Mouse (Mus musculus): ENCODE measurements around the gene Syn3. TPM values are rescaled to one million over a fixed set of nuclear protein-coding genes. Genes with fewer than 3 reads are reported as not detected.
A peak's percentile ranks its signal among the peaks of the same experiment; 100 is the strongest.

Syn3 gene
- polyA plus RNA-seq, 1 experiment, result 0.18 TPM

DNA sequence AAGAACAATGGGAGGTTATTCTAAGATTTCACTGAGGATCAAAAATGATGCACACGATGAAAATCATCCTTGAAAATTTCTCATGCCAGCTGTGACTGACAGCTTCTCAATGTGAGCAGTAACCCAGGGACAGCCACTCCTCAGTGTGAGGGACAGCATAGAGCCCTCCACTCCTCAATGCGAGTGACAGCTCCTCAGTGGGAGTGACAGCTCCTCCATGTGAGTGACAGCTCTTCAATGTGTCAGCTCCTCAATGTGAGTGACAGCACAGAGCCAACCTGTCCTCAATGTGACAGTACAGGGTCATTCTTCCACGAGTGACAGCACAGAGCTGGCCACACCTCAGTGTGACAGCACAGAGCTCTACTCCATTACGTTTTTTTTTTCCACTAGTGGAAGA, 310.1 kb downstream of the Syn3 start:
- Histone ChIP-seq H3K27ac (ENCODE audit: insufficient read depth, low read length) (no peak overlapping the region), H3K4me1 (ENCODE audit: control insufficient read depth, insufficient read depth, insufficient read length) (no peaks in the 10 kb centered on the region), H3K27me3 (ENCODE audit: control insufficient read depth, insufficient read depth, low read length) (no peaks in the 10 kb centered on the region), H3K36me3 (ENCODE audit: control insufficient read depth, insufficient read depth, low read length) (no peaks in the 10 kb centered on the region), H3K4me3 (ENCODE audit: extremely low read depth, insufficient read depth, insufficient read length) (no peak overlapping the region)
- WGBS, result 76% methylated on average over 4 of the region's 4 CpGs
- DNase-seq (ENCODE audit: low read depth in 1 of 2, low spot score in 2 of 2), result no peak
- TF ChIP-seq CTCF (IDR thresholded peaks at IDR 0.05; ENCODE audit: extremely low read depth, insufficient read depth, insufficient read length, insufficient replicate concordance), result no peak
- no peak for TF ChIP-seq POLR2A (IDR thresholded peaks at IDR 0.05; ENCODE audit: low read depth, low read length)

DNA sequence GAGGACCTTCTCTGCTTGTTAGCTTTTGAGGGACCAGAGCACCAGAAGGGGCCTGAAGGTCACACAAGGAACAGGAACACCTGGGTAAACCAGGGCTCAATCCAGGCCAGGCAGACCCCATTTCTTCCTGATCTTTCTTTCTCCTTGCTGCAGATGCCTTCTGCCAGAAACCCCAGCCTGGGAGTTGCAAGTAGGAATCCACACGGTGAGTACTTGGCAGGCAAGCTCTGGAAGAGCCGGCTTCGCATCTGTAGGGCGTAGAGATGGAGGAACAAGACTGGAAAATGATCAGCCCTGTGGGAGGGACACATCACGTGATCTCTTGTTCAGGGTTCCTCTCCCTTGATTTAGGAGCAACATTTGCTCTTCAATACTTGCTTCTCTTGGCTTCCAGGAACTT, 310.8 kb downstream of the Syn3 start:
- no peak overlapping the region for H3K27ac ChIP-seq (ENCODE audit: insufficient read depth, low read length)

DNA sequence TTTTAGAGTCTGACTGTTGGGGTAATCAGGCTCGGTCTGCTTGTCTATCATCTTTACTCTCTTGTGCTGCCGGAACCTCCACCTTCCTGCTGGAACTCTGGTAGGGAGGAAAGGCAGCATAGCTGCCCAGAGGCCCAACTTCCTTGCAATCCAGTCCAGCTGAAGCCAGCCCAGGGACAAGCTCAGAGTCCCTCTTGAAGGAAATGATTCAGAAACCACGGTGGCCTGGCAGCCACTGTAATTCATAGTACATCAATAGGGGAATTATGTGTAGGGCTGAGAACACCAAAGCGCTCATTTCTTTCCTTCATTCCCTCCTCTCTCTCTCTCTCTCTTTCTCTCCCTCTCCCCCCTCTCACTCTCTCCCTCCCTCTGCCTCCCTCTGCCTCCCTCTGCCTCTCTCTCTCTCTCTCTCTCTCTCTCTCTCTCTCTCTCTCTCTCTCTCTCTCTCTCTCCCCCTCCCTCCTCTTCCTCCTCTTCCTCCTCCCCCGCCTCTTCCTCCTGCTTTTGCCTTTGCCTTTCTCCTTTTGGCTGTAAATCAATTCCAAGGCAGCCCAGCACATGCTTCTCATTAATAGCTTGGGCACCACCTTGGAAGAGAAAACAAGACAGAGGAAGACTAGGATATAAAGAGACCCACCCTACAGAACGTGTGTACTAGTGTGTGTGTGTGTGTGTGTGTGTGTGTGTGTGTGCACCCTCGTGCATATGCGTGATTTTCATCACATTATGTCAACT, 315.4 kb downstream of the Syn3 start:
- H3K27ac ChIP-seq (ENCODE audit: insufficient read depth, low read length), result no peak overlapping the region
- DNase-seq (ENCODE audit: low read depth in 1 of 2, low spot score in 2 of 2), result no peak
- no peaks in the 10 kb centered on the region for H3K27me3 ChIP-seq (ENCODE audit: control insufficient read depth, insufficient read depth, low read length)
- H3K36me3 ChIP-seq (ENCODE audit: control insufficient read depth, insufficient read depth, low read length), result no peaks in the 10 kb centered on the region
- TF ChIP-seq POLR2A (IDR thresholded peaks at IDR 0.05; ENCODE audit: low read depth, low read length), result no peak
- TF ChIP-seq CTCF (IDR thresholded peaks at IDR 0.05; ENCODE audit: extremely low read depth, insufficient read depth, insufficient read length, insufficient replicate concordance), result no peak
- no peak overlapping the region for H3K4me3 ChIP-seq (ENCODE audit: extremely low read depth, insufficient read depth, insufficient read length)
- no peaks in the 10 kb centered on the region for H3K4me1 ChIP-seq (ENCODE audit: control insufficient read depth, insufficient read depth, insufficient read length)
- 48% methylated on average over 8 of the region's 8 CpGs for WGBS

More for the DNA sequence above, 310.8 kb downstream of the Syn3 start:
- Histone ChIP-seq H3K27me3 (ENCODE audit: control insufficient read depth, insufficient read depth, low read length) (no peaks in the 10 kb centered on the region), H3K36me3 (ENCODE audit: control insufficient read depth, insufficient read depth, low read length) (no peaks in the 10 kb centered on the region), H3K4me3 (ENCODE audit: extremely low read depth, insufficient read depth, insufficient read length) (no peak overlapping the region), H3K4me1 (ENCODE audit: control insufficient read depth, insufficient read depth, insufficient read length) (no peaks in the 10 kb centered on the region)
- WGBS, result 95% methylated on average over 5 of the region's 5 CpGs
- DNase-seq (ENCODE audit: low read depth in 1 of 2, low spot score in 2 of 2), result no peak
- no peak for TF ChIP-seq CTCF (IDR thresholded peaks at IDR 0.05; ENCODE audit: extremely low read depth, insufficient read depth, insufficient read length, insufficient replicate concordance)
- TF ChIP-seq POLR2A (IDR thresholded peaks at IDR 0.05; ENCODE audit: low read depth, low read length), result no peak

GRCm38 (mm10) chr10:86182183-86182805, 316.4 kb downstream of the Syn3 start:
- TF ChIP-seq CTCF (IDR thresholded peaks at IDR 0.05; ENCODE audit: extremely low read depth, insufficient read depth, insufficient read length, insufficient replicate concordance) (0 out of 2 replicates have a peak, but pooled peaks have one; percentile 18), POLR2A (IDR thresholded peaks at IDR 0.05; ENCODE audit: low read depth, low read length) (no peak)
- no peaks in the 10 kb centered on the region for H3K36me3 ChIP-seq (ENCODE audit: control insufficient read depth, insufficient read depth, low read length)
- no peaks in the 10 kb centered on the region for H3K4me1 ChIP-seq (ENCODE audit: control insufficient read depth, insufficient read depth, insufficient read length)
- WGBS, result 62% methylated on average over 3 of the region's 3 CpGs
- no peak overlapping the region for H3K4me3 ChIP-seq (ENCODE audit: extremely low read depth, insufficient read depth, insufficient read length)
- H3K27ac ChIP-seq (ENCODE audit: insufficient read depth, low read length), result no peak overlapping the region
- no peaks in the 10 kb centered on the region for H3K27me3 ChIP-seq (ENCODE audit: control insufficient read depth, insufficient read depth, low read length)
- peak in 1 of 2 experiments; percentile 4 for DNase-seq (ENCODE audit: low read depth in 1 of 2, low spot score in 2 of 2)

- no peak for DNase-seq (ENCODE audit: low read depth in 1 of 2, low spot score in 2 of 2)
- TF ChIP-seq CTCF (IDR thresholded peaks at IDR 0.05; ENCODE audit: extremely low read depth, insufficient read depth, insufficient read length, insufficient replicate concordance) (no peak), POLR2A (IDR thresholded peaks at IDR 0.05; ENCODE audit: low read depth, low read length) (no peak)
- 78% methylated on average over 2 of the region's 2 CpGs for WGBS
Observed at GRCm38 (mm10) chr10:86176411-86176810, 322.3 kb downstream of the Syn3 start.

GRCm38 (mm10) chr10:86174017-86174416, 324.7 kb downstream of the Syn3 start:
- Histone ChIP-seq H3K27me3 (ENCODE audit: control insufficient read depth, insufficient read depth, low read length) (no peaks in the 10 kb centered on the region), H3K4me1 (ENCODE audit: control insufficient read depth, insufficient read depth, insufficient read length) (no peaks in the 10 kb centered on the region), H3K27ac (ENCODE audit: insufficient read depth, low read length) (no peak overlapping the region), H3K4me3 (ENCODE audit: extremely low read depth, insufficient read depth, insufficient read length) (no peak overlapping the region), H3K36me3 (ENCODE audit: control insufficient read depth, insufficient read depth, low read length) (no peaks in the 10 kb centered on the region)
- TF ChIP-seq CTCF (IDR thresholded peaks at IDR 0.05; ENCODE audit: extremely low read depth, insufficient read depth, insufficient read length, insufficient replicate concordance), result no peak
- TF ChIP-seq POLR2A (IDR thresholded peaks at IDR 0.05; ENCODE audit: low read depth, low read length), result no peak
- no peak for DNase-seq (ENCODE audit: low read depth in 1 of 2, low spot score in 2 of 2)
- 49% methylated on average over 6 of the region's 6 CpGs for WGBS

More at GRCm38 (mm10) chr10:86176411-86176810, 322.3 kb downstream of the Syn3 start:
- Histone ChIP-seq H3K27me3 (ENCODE audit: control insufficient read depth, insufficient read depth, low read length) (no peaks in the 10 kb centered on the region), H3K4me1 (ENCODE audit: control insufficient read depth, insufficient read depth, insufficient read length) (no peaks in the 10 kb centered on the region), H3K27ac (ENCODE audit: insufficient read depth, low read length) (no peak overlapping the region), H3K36me3 (ENCODE audit: control insufficient read depth, insufficient read depth, low read length) (no peaks in the 10 kb centered on the region), H3K4me3 (ENCODE audit: extremely low read depth, insufficient read depth, insufficient read length) (no peak overlapping the region)

DNA sequence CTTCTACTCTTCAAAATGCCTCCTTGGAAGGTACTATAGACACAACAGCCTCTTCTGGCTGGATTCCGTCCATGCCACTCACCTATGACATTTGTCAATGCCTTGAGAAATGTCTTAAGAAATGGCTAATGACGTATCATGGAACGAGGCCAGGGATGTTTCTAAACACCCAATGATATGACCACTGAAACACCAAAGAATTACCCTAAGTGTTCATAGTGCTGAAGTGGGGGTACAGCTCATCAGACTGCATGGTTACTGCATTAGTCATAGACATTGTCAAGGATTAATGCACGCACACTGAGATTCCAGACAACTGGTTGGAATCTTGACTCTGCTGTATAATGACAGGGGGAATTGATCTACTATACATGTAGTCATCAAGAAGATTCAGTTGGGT, 325.4 kb downstream of the Syn3 start:
- Histone ChIP-seq H3K4me3 (ENCODE audit: extremely low read depth, insufficient read depth, insufficient read length) (no peak overlapping the region), H3K36me3 (ENCODE audit: control insufficient read depth, insufficient read depth, low read length) (no peaks in the 10 kb centered on the region), H3K4me1 (ENCODE audit: control insufficient read depth, insufficient read depth, insufficient read length) (no peaks in the 10 kb centered on the region), H3K27me3 (ENCODE audit: control insufficient read depth, insufficient read depth, low read length) (no peaks in the 10 kb centered on the region), H3K27ac (ENCODE audit: insufficient read depth, low read length) (no peak overlapping the region)
- no peak for DNase-seq (ENCODE audit: low read depth in 1 of 2, low spot score in 2 of 2)
- 93% methylated on average over 4 of the region's 4 CpGs for WGBS
- TF ChIP-seq POLR2A (IDR thresholded peaks at IDR 0.05; ENCODE audit: low read depth, low read length) (no peak), CTCF (IDR thresholded peaks at IDR 0.05; ENCODE audit: extremely low read depth, insufficient read depth, insufficient read length, insufficient replicate concordance) (no peak)
